In the genomic region with DNA sequence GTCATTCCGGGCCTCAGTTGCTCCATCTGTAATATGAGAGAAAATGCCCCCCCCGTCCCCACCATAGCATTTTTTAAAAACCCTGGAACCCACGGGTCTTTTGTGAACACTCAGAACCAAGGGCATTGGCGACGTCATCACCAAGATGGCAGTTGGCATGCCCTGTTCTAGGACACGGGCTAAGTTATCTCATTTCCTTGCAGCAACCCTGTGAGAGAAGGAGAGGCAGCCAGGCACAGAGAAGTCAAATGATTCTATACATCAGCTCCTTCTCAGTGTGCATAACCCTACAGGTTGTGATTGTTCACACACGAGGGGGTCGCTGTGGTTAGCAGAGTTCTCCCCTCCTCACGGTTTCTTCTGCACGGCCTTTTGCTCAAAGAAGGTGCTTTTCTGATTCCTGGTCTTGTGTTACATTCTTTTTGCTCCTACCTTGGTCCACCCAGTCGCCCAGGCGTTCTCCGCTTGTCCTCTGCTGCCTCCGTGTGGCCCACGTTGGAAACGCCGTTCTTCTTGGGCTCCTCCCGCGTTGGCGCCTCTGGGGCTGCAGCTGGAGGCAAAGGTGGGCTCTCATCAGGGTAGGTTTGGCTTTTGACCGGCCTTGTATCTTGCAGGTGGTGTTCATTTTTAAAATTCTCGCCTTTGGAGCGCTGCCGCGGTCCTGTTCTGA, we compare ENCODE assay signal across 9 mouse cellular contexts. TPM values are rescaled to one million over a fixed set of nuclear protein-coding genes. Genes with fewer than 3 reads are reported as not detected.
DNase-seq lines count a peak whose midpoint lies in the region; ATAC-seq and TF ChIP-seq lines count a peak whose summit lies in the region.
"Had no signal": no experiment of that assay in that cellular context is flagged by ENCODE, and none has a peak within 500 bp of the region (broad histone marks: within the 10 kb centered on the region; RNA-seq: fewer than 3 reads in every experiment).

No protein-coding gene starts in this region.

- no peaks in the 10 kb centered on the region for H3K36me3 ChIP-seq in ES-Bruce4 (ENCODE audit: control insufficient read depth, insufficient read depth, low read length, poor library complexity, severe bottlenecking)
- no peaks in the 10 kb centered on the region for H3K36me3 ChIP-seq in forebrain, embryonic 16.5 days (ENCODE audit: control insufficient read depth, insufficient read depth)
- no peaks in the 10 kb centered on the region for H3K36me3 ChIP-seq in hindbrain, embryonic 10.5 days
- no peaks in the 10 kb centered on the region for H3K36me3 ChIP-seq in lung, embryonic 15.5 days
- H3K36me3 ChIP-seq: liver, embryonic 15.5 days had no signal

- no peak for TF ChIP-seq EP300 in ES-Bruce4 (IDR thresholded peaks at IDR 0.05; ENCODE audit: insufficient read depth, low read depth, low read length)

- peak overlapping the region; percentile 37 for H3K4me2 ChIP-seq in forebrain, embryonic 16.5 days (ENCODE audit: low read length)
- no peak overlapping the region; the same call in 1 of the 2 replicates for H3K4me2 ChIP-seq in lung, embryonic 15.5 days
- H3K4me2 ChIP-seq: liver, embryonic 15.5 days had no signal

- peak; percentile 96 for TF ChIP-seq CTCF in ES-Bruce4 (IDR thresholded peaks at IDR 0.05; ENCODE audit: low read depth, low read length)

- no peaks in the 10 kb centered on the region for H3K27me3 ChIP-seq in ES-Bruce4 (ENCODE audit: control insufficient read depth, insufficient read depth, low read length, poor library complexity, severe bottlenecking)
- peaks cover 9% of the 10 kb centered on the region; the same call in 1 of the 2 replicates for H3K27me3 ChIP-seq in forebrain, embryonic 16.5 days (replicated peaks; ENCODE audit: control insufficient read depth, insufficient read depth, low read length)
- H3K27me3 ChIP-seq in hindbrain, embryonic 10.5 days (ENCODE audit: insufficient read depth, poor library complexity, severe bottlenecking), result peaks cover 40% of the 10 kb centered on the region
- peaks cover 12% of the 10 kb centered on the region; the same call in 1 of the 2 replicates for H3K27me3 ChIP-seq in lung, embryonic 15.5 days

- H3K9me3 ChIP-seq in ES-Bruce4 (replicated peaks; ENCODE audit: control insufficient read depth, insufficient read depth, low read length, poor library complexity, severe bottlenecking), result no peaks in the 10 kb centered on the region
- no peaks in the 10 kb centered on the region for H3K9me3 ChIP-seq in forebrain, embryonic 16.5 days (ENCODE audit: control insufficient read depth, low read length)
- no peaks in the 10 kb centered on the region for H3K9me3 ChIP-seq in hindbrain, embryonic 10.5 days
- no peaks in the 10 kb centered on the region for H3K9me3 ChIP-seq in lung, embryonic 15.5 days
- H3K9me3 ChIP-seq: liver, embryonic 15.5 days had no signal

- DNase-seq in hindbrain, embryonic 10.5 days (ENCODE audit: low spot score), result peak; percentile 84
- peak; percentile 43 to 85 for DNase-seq in layer of hippocampus, adult 8-10 months (ENCODE audit: low spot score in 2 of 2)
- DNase-seq in ovary, postnatal 10 days (ENCODE audit: low spot score), result peak; percentile 74
- DNase-seq in thymus, postnatal 10 days (ENCODE audit: low spot score in 2 of 2), result peak; percentile 34 to 76

- H3K9ac ChIP-seq in ES-Bruce4 (ENCODE audit: low read depth, poor library complexity, severe bottlenecking), result no peak overlapping the region
- 0 out of 2 replicates have a peak overlapping the region, but pooled peaks have one; percentile 9 for H3K9ac ChIP-seq in forebrain, embryonic 16.5 days (replicated peaks; ENCODE audit: low read depth, low read length)
- no peak overlapping the region for H3K9ac ChIP-seq in lung, embryonic 15.5 days
- H3K9ac ChIP-seq: liver, embryonic 15.5 days had no signal

- H3K4me1 ChIP-seq in ES-Bruce4 (ENCODE audit: control insufficient read depth, insufficient read depth, low read length), result no peaks in the 10 kb centered on the region
- no peaks in the 10 kb centered on the region for H3K4me1 ChIP-seq in forebrain, embryonic 16.5 days (replicated peaks; ENCODE audit: control insufficient read depth, insufficient read depth, low read length)
- peaks cover 16% of the 10 kb centered on the region; the same call in 1 of the 2 replicates for H3K4me1 ChIP-seq in hindbrain, embryonic 10.5 days (replicated peaks)
- H3K4me1 ChIP-seq in lung, embryonic 15.5 days, result no peaks in the 10 kb centered on the region
- H3K4me1 ChIP-seq: liver, embryonic 15.5 days had no signal

- no peak for TF ChIP-seq POLR2A in ES-Bruce4 (IDR thresholded peaks at IDR 0.05; ENCODE audit: insufficient read depth, low read length)

- no peak overlapping the region for H3K4me3 ChIP-seq in ES-Bruce4 (ENCODE audit: low read depth, low read length)
- H3K4me3 ChIP-seq in forebrain, embryonic 16.5 days (replicated peaks; ENCODE audit: low read length), result no peak overlapping the region
- no peak overlapping the region for H3K4me3 ChIP-seq in hindbrain, embryonic 10.5 days
- no peak overlapping the region for H3K4me3 ChIP-seq in lung, embryonic 15.5 days
- H3K4me3 ChIP-seq: liver, embryonic 15.5 days had no signal

- no peak overlapping the region for H3K27ac ChIP-seq in ES-Bruce4 (ENCODE audit: insufficient read depth, low read length)
- no peak overlapping the region for H3K27ac ChIP-seq in forebrain, embryonic 16.5 days (ENCODE audit: low read length)
- H3K27ac ChIP-seq in hindbrain, embryonic 10.5 days, result no peak overlapping the region
- H3K27ac ChIP-seq in lung, embryonic 15.5 days, result no peak overlapping the region
- H3K27ac ChIP-seq: liver, embryonic 15.5 days had no signal

- 15% methylated on average over 25 of the region's 25 CpGs for WGBS in forebrain, embryonic 16.5 days
- WGBS in hindbrain, embryonic 10.5 days, result 17% methylated on average over 25 of the region's 25 CpGs
- WGBS in lung, embryonic 15.5 days, result 16% methylated on average over 25 of the region's 25 CpGs

- ATAC-seq in cerebellum, adult (ENCODE audit: insufficient number of reproducible peaks, low FRiP score, low TSS enrichment), result 0 out of 2 replicates have a peak, but pooled peaks have one; percentile 51
- peak; percentile 76 for ATAC-seq in forebrain, embryonic 16.5 days
- ATAC-seq in lung, embryonic 15.5 days (ENCODE audit: borderline replicate concordance, extremely low read depth, low FRiP score, low TSS enrichment), result peak; percentile 19; the same call in 1 of the 2 replicates

RNA-seq across cellular contexts. Expression of a gene that starts 44.2 kb away (rescaled TPM):
- 0.75 and 0.84 TPM in 2 replicates for polyA plus RNA-seq in ES-Bruce4 (2011; ENCODE audit: insufficient read depth, insufficient read length, low read depth, missing spikeins)
- 2.3 and 2.4 TPM in 2 replicates for polyA plus RNA-seq in forebrain, embryonic 16.5 days (2015; fragmentation: Nextera tagmentation; extraction: Ambion mirVana)
- polyA plus RNA-seq in hindbrain, embryonic 10.5 days (2016; fragmentation: Nextera tagmentation; extraction: Ambion mirVana), result 0.30 and 0.41 TPM in 2 replicates
- 1 to 10 TPM; 1.7 to 3.4 (median 2.2) TPM for total RNA-seq in layer of hippocampus, adult 8-10 months (2022)
- 0.09 and 0.14 TPM in 2 replicates for polyA plus RNA-seq in lung, embryonic 15.5 days (2015; fragmentation: Nextera tagmentation; extraction: Ambion mirVana)
- polyA plus RNA-seq: liver, embryonic 15.5 days had no signal

Comparison
In these comparisons a context has a peak if more than half of its experiments do, and no peak if none do; other contexts are left out.
1. ATAC-seq: peak in every context shown above with its lines; median percentile 76 in forebrain, embryonic 16.5 days; 51 in cerebellum, adult; 19 in lung, embryonic 15.5 days.